Mouse (Mus musculus) cerebellum, postnatal 4 days (tissue): ENCODE results near the gene Rtl8c.
"Not testable (repeated sequence)": the region's sequence is repeated elsewhere in the genome, so short reads cannot be mapped to it uniquely, and the experiment has no call there.

Source experiments
- DNase-seq, 2 experiments: peaks; one replicate each; pipeline ENCODE4 v3.0.0; 2022; ENCODE audit warnings: low spot score in 2 of 2, mixed read lengths in 1 of 2

Gene Rtl8c

GRCm38 (mm10) chrX:53607242-53608121, at the start of gene Rtl8c:
Rtl8c (plus strand) TSS chrX:53608032.
- peak; percentile 22 to 64 for DNase-seq

- DNase-seq: no peak
These were observed 28.5 kb upstream of the Rtl8c start for GRCm38 (mm10) chrX:53579311-53579710.

GRCm38 (mm10) chrX:53581407-53581806, 26.4 kb upstream of the Rtl8c start:
- not testable (repeated sequence) for DNase-seq

- DNase-seq: not testable (repeated sequence)
These were observed 24.4 kb upstream of the Rtl8c start for GRCm38 (mm10) chrX:53583404-53583803.

GRCm38 (mm10) chrX:53599993-53600392, 7.8 kb upstream of the Rtl8c start:
- peak; percentile 25 to 61 for DNase-seq

- not testable (repeated sequence) for DNase-seq
These were observed 1.7 kb upstream of the Rtl8c start for GRCm38 (mm10) chrX:53606176-53606575.

GRCm38 (mm10) chrX:53608122-53608813, 436 bp downstream of the Rtl8c start:
- DNase-seq: peak in 1 of 2 experiments; percentile 6

GRCm38 (mm10) chrX:53608879-53609278, 1.0 kb downstream of the Rtl8c start, which contains the start of gene Gm14597:
Gm14597 (minus strand) TSS chrX:53608979.
- DNase-seq: not testable (repeated sequence)

GRCm38 (mm10) chrX:53610571-53610970, 2.7 kb downstream of the Rtl8c start:
- peak; percentile 22 to 71 for DNase-seq

- DNase-seq: not testable (repeated sequence)
These were observed 3.6 kb downstream of the Rtl8c start for GRCm38 (mm10) chrX:53611395-53611794.

GRCm38 (mm10) chrX:53638107-53638506, 30.3 kb downstream of the Rtl8c start:
- DNase-seq: not testable (repeated sequence)

GRCm38 (mm10) chrX:53642604-53642979, 34.8 kb downstream of the Rtl8c start:
- DNase-seq: not testable (repeated sequence)

- peak; percentile 28 to 64 for DNase-seq
These were observed 35.4 kb downstream of the Rtl8c start, which contains the start of gene Rtl8a for GRCm38 (mm10) chrX:53642980-53643961. Rtl8a (minus strand) TSS chrX:53643682.

GRCm38 (mm10) chrX:53645885-53646284, 38.1 kb downstream of the Rtl8c start:
- DNase-seq: no peak

- not testable (repeated sequence) for DNase-seq
These were observed 45.1 kb downstream of the Rtl8c start for GRCm38 (mm10) chrX:53652917-53653316.
